Mouse (Mus musculus): ENCODE measurements around the gene Dlx4.
A peak's percentile ranks its signal among the peaks of the same experiment; 100 is the strongest.

DNA sequence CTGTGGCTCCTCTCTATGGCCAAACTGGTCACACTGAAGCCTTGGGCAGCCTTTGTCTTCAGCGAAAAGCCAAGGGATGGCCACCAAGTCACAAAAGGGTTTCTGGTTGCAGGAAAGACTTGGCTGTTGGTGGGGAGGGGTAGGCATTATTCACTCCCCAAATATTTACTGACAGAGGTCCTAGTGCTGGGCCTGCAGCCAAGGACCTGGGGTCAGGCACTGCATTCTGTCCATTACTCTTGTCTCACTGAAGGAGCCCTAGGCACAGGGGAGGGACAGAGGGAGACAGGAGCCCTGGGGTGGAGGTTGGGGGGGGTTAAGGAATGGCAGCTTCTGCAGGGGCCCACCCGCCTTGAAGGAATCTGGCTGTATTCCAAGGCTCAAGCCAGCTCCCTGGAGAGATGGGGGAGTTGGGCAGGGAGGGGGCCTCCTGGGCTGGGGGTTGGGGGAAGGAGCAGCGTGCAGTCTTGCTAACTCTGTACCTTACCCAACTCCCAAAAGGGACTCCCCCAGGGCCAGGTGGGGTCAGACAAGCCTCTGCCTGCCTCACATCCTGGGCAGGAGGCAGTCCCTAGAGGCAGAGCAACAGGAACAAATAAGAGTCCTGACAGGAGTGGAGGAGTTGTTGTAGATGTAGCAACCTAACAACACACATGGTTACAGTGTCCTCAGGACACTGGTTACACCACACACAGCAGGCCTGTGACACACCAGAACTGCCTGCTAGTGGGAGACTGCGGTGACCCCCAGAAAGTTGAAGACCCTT, 49.3 kb downstream of the Dlx4 start:
- TF ChIP-seq CTCF (IDR thresholded peaks at IDR 0.05), result no peak
- TF ChIP-seq EP300 (IDR thresholded peaks at IDR 0.05), result peak; percentile 46; the same call in 1 of the 2 replicates

Data from lung, postnatal 0 days (tissue).